Mouse (Mus musculus) adrenal gland, postnatal 10 days (tissue): ENCODE measurements around the gene Bhlha9. TPM values are rescaled to one million over a fixed set of nuclear protein-coding genes. Genes with fewer than 3 reads are reported as not detected.

Experiments used
- DNase-seq: peaks from one replicate; pipeline ENCODE4 v3.0.0; 2021; ENCODE audit warnings: mixed read lengths
- long read RNA-seq, 2 experiments: library from polyadenylated mRNA; stranded (forward); transcript quantifications; one replicate each; pipeline ENCODE4 v2.0.0; 2021
- total RNA-seq, 2 experiments: library from RNA; stranded (reverse); gene quantifications; 2 replicates each; pipeline ENCODE4 v1.2.3; 2021

Bhlha9 gene
- under 1 TPM; 0.24 to 0.30 TPM for total RNA-seq
- long read RNA-seq, experiment 1: 0 reads
- long read RNA-seq, experiment 2: 0 reads

GRCm38 (mm10) chr11:76671871-76672475 is at the start of gene Bhlha9:
TSS of gene Bhlha9 (plus strand) at chr11:76672470.
- DNase-seq: no peak

- DNase-seq: peak; percentile 68
Measured at GRCm38 (mm10) chr11:76622566-76623205, 49.6 kb upstream of the Bhlha9 start.

GRCm38 (mm10) chr11:76623206-76623961 is 48.9 kb upstream of the Bhlha9 start:
- DNase-seq: peak; percentile 84

GRCm38 (mm10) chr11:76624071-76624470 is 48.2 kb upstream of the Bhlha9 start:
- no peak for DNase-seq

DNA sequence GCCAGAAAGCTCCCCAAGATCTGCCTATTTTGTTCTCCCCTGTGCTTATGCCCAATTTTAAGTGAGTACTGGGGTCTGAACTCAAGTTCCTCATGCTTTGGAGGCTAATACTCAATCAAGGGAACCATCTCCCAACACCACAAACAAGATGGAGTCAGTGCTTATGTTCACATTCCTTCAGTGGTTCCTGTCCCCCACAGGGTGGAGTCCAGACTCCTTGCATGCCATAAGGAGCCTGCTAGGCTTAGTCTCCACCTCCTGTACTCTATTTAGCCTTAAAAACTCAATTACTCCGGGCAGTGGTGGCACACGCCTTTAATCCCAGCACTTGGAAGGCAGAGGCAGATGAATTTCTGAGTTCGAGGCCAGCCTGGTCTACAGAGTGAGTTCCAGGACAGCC is 47.4 kb upstream of the Bhlha9 start:
- no peak for DNase-seq

DNA sequence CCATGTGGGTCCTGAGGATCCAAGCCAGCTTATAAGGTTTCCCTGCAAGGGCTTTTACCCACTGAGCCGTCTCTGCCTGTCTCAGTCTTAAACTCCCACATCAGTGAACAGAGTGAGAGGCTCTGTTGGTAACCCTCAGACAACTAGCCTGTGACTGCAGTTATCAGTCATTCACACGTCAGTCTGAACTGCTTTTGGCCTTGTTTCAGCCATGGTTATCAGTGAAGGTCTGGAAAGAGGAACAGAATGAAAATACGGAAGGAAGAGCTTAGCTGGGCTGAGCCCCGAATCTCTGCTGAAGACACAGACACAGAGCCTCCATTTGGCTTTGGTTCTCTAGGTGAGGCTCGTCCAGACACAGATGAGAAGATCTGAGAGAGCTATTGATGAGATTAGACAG is 43.7 kb upstream of the Bhlha9 start:
- DNase-seq: no peak

DNA sequence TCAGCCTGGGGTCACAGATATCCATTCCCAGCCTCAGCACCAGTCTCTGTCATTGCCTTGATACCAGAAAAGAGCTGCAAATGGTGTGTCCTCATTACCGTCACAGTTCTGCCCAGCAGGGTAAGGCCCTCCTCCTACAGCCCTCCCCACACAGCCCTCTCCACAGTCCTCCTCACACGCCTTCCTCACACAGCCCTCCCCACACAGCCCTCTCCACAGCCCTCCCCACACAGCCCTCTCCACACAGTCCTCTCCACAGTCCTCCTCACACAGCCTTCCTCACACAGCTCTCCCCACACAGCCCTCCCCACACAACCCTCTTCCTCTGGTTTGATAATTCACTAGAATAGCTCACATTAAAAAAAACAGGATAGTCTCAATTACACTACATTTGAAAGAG is 42.2 kb upstream of the Bhlha9 start:
- DNase-seq: no peak

DNA sequence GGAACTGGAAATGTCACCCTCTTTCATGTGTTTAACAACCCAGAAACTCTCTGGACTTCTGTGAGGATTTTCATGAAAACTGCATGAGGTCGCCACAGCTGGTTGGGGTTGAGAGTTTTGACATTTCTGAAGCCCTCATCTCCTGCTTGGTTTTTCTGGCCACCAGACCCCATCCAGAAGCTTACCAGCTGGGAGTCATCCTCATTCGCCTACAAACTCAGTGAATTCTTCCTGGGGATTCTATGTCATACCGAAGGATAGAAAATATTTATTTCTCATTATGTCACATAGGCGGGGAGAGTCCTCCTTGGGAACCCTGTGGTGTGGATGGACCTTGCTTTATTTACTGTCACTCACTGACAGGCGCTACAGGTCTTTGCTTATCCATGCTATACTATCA is 41.8 kb upstream of the Bhlha9 start:
- DNase-seq: no peak

- peak; percentile 8 for DNase-seq
Measured at GRCm38 (mm10) chr11:76639269-76639985, 32.8 kb upstream of the Bhlha9 start.

GRCm38 (mm10) chr11:76640231-76640630 is 32.0 kb upstream of the Bhlha9 start:
- peak; percentile 18 for DNase-seq

DNA sequence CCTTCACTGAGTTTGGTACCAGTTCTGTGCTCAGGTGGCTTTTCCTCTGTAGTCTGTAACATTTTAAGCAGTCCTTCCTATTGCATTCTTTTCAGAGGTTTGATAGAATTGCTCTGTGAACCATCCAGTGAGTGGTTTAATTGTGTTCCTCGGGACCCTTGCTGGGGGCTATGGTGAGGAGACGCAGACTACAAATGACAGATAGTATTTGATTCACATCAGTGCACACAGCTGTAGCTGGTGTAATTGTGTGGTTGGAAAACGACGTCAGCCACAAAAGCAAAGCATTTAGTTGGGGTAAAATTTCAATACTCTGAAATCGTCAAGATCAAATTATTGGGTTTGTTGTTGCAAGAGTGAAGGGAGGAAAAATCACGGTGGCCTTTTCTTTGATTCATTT is 28.0 kb upstream of the Bhlha9 start:
- no peak for DNase-seq

DNA sequence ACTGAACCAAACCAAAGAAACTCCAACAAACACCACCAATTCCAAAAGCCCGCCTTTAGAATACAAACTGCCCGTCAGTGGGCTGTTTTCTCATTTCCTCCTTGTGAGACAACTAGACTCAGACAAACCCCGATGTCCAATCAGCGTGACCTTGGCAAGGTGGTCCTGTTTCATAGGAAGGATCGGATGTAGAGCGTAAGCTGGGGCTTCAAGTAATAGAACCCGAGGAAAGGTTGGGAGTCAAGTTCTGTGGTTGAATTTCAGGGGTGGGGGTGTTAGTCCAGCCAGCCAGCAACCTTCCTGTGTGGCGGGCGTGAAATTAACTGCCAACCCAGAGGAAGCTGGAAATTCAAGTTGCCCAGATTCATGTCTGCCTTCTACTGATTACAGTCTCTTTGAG is 27.2 kb upstream of the Bhlha9 start:
- DNase-seq: no peak

GRCm38 (mm10) chr11:76645955-76646354 is 26.3 kb upstream of the Bhlha9 start:
- peak; percentile 95 for DNase-seq

DNA sequence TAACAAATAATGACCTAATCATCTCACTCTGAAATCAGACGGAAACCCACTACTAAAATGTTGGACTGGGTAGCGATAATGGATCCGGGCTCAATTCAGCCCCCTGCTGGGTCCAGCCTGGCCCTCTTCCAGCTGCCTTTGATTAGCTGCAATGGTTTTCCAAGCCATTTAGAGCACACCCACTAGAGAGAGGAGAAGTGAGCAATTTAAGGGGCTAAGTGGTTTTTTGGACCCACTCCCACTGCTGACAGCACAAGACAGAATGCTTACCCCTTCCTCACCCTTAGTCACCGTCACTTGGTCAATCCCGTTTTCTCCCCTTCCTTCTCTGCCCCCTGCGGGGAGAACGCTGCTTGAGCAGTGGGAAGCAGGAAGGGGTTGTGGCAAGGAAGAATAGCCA is 25.2 kb upstream of the Bhlha9 start:
- DNase-seq: no peak

GRCm38 (mm10) chr11:76647500-76647899 is 24.8 kb upstream of the Bhlha9 start:
- DNase-seq: peak; percentile 85

DNA sequence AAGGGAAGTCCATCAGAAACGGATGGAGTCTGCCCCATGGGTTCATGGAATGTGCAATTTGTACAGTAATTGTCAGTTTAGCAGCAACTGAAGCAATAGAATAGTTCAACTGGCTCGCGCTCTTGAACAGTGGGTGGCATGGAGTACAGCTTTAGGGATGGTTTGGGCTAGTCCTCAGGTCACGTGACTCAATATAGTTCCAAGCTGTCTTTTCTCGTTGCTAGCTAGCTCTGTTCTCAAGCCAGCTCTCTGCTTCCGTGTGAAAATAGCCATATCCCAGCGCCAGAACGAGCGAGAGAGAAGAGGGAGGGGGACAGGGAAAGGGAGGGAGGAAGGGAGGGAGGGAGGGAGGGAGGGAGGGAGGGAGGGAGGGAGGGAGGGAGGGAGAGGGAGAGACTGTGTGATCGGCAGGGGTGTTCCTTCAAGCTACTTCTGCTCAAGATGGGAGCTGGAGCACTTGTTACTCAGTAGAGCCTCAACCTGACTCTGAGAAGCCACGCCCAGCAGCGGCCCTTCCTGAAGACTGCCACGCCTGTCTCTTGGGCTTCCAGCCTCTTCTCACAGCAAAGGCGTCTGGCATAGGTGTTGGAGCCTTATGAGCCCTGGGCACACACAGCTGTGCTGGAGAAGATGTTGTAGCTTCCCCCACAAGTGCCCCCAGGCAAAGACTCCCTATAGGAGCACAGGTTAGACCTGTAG is 21.3 kb upstream of the Bhlha9 start:
- DNase-seq: no peak

- DNase-seq: no peak
Measured at GRCm38 (mm10) chr11:76652838-76653334, 19.4 kb upstream of the Bhlha9 start.

DNA sequence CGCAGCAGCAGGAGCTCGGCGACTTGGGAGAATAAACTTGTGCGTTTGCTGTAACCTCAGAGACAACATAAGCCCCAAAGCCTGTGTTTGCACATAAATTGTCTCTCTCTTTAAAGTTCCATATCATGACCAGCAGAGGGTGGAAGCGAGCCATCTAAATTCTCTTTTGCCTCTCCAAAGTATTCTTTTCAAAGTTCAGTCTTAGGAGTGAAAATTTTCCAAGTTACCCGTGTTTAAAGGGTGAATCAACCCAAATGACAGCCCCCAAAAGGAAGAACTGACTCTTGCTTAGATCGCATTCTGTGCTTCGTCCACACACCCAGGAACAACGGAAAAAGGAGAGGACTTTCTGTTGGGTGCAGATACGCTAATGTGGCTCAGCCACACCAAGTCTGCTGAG is 17.2 kb upstream of the Bhlha9 start:
- peak; percentile 68 for DNase-seq

DNA sequence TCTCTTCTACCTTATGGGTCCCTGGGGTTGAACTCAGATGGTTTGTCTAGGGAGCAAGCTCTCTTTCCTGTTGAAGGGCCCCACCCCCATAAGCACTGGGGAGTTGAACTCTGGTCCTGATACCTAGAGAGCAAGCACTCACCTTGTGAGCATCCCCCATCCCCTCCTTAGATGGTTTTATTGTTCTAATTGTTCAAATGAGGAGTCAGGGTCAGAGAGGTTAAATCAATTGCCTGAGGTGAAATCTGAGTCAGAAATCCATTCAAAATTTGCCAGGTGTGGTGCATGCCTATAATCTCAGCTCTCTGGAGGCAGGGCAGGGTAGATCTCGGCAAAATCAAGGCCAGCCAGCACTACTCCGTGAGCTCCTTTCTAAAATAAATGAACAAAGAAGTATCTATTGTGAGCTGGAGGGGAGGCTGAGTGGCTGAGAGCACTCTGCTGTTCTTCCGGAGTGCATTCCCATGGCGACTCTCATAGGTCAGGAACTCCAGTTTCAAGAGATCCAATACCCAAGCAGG is 14.8 kb upstream of the Bhlha9 start:
- DNase-seq: no peak

DNA sequence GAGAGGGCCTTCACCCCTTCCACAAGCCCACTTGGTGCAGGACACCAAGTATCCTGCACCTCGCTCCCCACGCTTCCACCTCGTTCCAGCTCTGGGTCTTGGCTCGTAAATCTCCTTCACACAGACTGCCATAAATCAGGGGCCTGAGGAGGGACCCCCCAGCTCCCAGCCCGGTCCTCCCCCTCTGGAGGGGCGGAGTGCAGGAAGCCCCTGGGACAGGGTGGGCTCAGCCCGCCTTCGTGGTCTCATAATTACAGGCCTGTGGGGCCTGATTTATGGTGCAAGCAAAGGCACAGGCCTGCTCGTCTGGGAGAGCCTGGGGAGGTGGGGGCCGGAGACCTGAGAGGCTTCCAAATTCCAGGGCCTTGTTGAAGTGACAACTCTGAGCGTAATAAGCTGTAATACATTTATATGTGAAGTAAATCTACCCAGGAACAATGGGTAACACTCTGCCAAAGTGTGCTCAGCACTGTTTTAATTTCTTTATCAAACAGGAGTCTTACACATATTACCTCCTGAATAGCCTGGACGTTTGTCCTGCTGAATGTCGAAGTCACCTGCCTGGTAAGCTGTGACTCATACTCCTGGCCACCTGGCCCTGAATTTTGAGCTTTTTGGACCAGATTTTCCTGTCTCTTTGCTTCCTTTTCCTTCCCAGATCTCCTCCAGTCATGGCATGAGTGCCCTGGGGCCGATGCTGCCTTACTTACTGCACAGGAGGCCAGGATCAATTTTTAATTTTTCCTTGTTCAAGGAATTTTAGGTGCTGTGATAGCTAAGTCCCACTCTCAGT is 12.9 kb upstream of the Bhlha9 start:
- DNase-seq: no peak
